Mouse (Mus musculus): Measurements from ENCODE around the gene Pate3. TPM values are rescaled to one million over a fixed set of nuclear protein-coding genes. Genes with fewer than 3 reads are reported as not detected.

Gene Pate3
- polyA plus RNA-seq, 1 experiment from 2014 or later, result 0.16 TPM

Other genes with a start within 250 kb of the Pate3 start
- 0.91 and 1.5 TPM in 2 replicates for gene Cdon, start 227.1 kb downstream of the Pate3 start, polyA plus RNA-seq (2014; fragmentation: Nextera tagmentation; extraction: Ambion mirVana)
- gene Gm1113, start 129.9 kb downstream of the Pate3 start, polyA plus RNA-seq (2014; fragmentation: Nextera tagmentation; extraction: Ambion mirVana), result not detected in 2 replicates
- 1.5 and 1.7 TPM in 2 replicates for gene Ddx25, start 89.7 kb downstream of the Pate3 start, polyA plus RNA-seq (2014; fragmentation: Nextera tagmentation; extraction: Ambion mirVana)
- gene Pus3, start 89.6 kb downstream of the Pate3 start, polyA plus RNA-seq (2014; fragmentation: Nextera tagmentation; extraction: Ambion mirVana), result 22.6 and 23.2 TPM in 2 replicates
- gene Pate2, start 77.9 kb downstream of the Pate3 start, polyA plus RNA-seq (2014; fragmentation: Nextera tagmentation; extraction: Ambion mirVana), result 0.16 TPM in 1 of 2 replicates, not detected in the other
- 12.8 and 14.1 TPM in 2 replicates for gene Hyls1, start 77.8 kb downstream of the Pate3 start, polyA plus RNA-seq (2014; fragmentation: Nextera tagmentation; extraction: Ambion mirVana)
- 0.21 TPM in 1 of 2 replicates, not detected in the other for gene Pate4, start 36.3 kb downstream of the Pate3 start, polyA plus RNA-seq (2014; fragmentation: Nextera tagmentation; extraction: Ambion mirVana)
- gene Pate1, start 39.2 kb upstream of the Pate3 start, polyA plus RNA-seq (2014; fragmentation: Nextera tagmentation; extraction: Ambion mirVana), result not detected in 2 replicates
- gene Gm17677, start 92.8 kb upstream of the Pate3 start, polyA plus RNA-seq (2014; fragmentation: Nextera tagmentation; extraction: Ambion mirVana), result not detected in 2 replicates
- not detected in 2 replicates for gene Gm17727, start 129.9 kb upstream of the Pate3 start, polyA plus RNA-seq (2014; fragmentation: Nextera tagmentation; extraction: Ambion mirVana)
- gene Gm27235, start 141.9 kb upstream of the Pate3 start, polyA plus RNA-seq (2014; fragmentation: Nextera tagmentation; extraction: Ambion mirVana), result not detected in 2 replicates
- gene D730048I06Rik, start 141.9 kb upstream of the Pate3 start, polyA plus RNA-seq (2014; fragmentation: Nextera tagmentation; extraction: Ambion mirVana), result not detected in 2 replicates
- not detected in 2 replicates for gene 9230110F15Rik, start 195.9 kb upstream of the Pate3 start, polyA plus RNA-seq (2014; fragmentation: Nextera tagmentation; extraction: Ambion mirVana)